Mouse (Mus musculus) bone marrow macrophage, adult 2 months (primary cell): Measurements from ENCODE around the gene Grem1.

Source experiments
- CTCF ChIP-seq: IDR thresholded peaks from 2 replicates; pipeline ENCODE4 v1.5.1; 2012; ENCODE audit warnings: low read depth, mild to moderate bottlenecking, low read length, moderate library complexity
- POLR2A ChIP-seq: IDR thresholded peaks from 2 replicates; pipeline ENCODE4 v1.6.1; 2012; ENCODE audit warnings: mild to moderate bottlenecking, low read depth, low read length, borderline replicate concordance

DNA sequence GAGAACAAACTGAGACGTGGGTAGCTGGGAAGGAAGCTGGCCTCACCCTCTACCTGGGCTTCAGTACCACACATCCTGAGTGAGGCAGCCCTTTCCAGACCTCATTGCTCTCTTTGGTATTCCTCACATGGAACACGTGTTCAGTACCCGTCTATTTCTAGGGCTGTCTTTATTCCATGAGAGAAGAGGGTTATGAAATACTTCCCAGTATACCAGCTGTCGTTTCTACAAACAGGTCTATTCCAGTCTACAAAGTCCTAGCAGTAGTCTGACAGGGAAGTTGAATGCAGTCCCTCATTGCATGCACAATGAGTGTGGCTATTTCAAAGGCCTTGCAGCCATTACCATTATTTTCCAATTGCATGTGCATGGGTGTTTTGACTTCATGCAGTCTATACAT, 47.3 kb upstream of the Grem1 start:
- TF ChIP-seq CTCF (no peak), POLR2A (no peak)
